Mouse (Mus musculus): ENCODE data around the gene Coro7.

DNA sequence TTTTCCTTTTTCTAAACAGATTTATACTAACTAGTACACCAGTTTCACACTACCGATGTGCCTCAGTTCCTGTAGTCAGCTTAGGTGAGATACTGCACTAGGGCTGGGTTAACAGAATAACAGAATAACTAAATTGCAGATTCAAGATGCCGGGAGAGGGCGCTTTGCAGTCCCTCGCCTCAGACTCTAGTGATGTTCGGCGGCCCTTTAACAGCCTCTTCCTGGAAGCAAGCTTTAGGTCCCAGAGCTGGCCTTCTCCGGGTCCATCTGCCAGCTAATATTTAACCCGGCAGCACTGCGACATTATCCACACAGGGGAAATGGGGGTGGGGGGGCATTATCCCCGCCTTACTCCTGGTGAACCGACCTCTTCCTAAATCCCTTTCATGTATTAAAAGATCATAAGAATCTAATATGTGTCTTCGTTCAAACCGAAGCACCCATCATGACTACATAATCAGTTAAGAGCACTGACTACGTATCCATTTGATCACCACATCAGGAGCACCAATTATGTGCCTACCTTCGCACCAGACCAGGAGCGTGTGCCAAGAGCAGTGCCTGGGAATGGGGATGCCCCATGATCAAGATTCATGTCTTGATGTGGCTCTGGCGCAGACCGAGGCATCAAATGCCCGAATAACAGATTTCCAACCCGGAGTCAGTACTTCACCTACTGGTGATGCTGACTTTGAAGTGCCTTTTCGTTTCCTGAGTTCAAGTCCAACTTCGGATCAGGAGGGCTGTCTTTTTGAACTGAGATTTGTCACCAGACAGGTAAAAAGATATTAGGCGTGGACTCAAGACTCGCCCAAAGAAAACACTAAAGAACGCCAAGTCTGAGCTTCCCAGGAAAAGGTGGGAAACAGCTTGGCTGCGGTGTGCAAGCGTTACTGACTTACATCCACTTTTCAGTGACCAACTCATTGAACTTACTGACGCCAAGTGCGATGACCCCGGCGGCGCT, 86.4 kb downstream of the Coro7 start:
- peak; percentile 72 for TF ChIP-seq CTCF (IDR thresholded peaks at IDR 0.05)
- TF ChIP-seq EP300 (IDR thresholded peaks at IDR 0.05): no peak
